Mouse (Mus musculus): ENCODE data around the gene Synrg. TPM values are rescaled to one million over a fixed set of nuclear protein-coding genes. Genes with fewer than 3 reads are reported as not detected.

Gene Synrg
- polyA plus RNA-seq, 1 experiment from 2014 or later = 30.9 TPM

GRCm38 (mm10) chr11:84016810-84017508 lies 52.7 kb downstream of the Synrg start:
- H3K9me3 ChIP-seq = no peaks in the 10 kb centered on the region
- no peak overlapping the region for H3K4me2 ChIP-seq
- ATAC-seq (ENCODE audit: low FRiP score) = no peak
- H3K4me1 ChIP-seq (replicated peaks) = peaks cover 26% of the 10 kb centered on the region
- peaks cover 39% of the 10 kb centered on the region for H3K36me3 ChIP-seq
- no peak overlapping the region for H3K27ac ChIP-seq
- 92% methylated on average over 7 of the region's 7 CpGs for WGBS
- no peaks in the 10 kb centered on the region for H3K27me3 ChIP-seq
- H3K4me3 ChIP-seq = no peak overlapping the region
- no peak overlapping the region for H3K9ac ChIP-seq

- peaks cover 90% of the 10 kb centered on the region for H3K36me3 ChIP-seq
- H3K4me2 ChIP-seq = no peak overlapping the region
- H3K4me1 ChIP-seq (replicated peaks) = no peaks in the 10 kb centered on the region
- no peak overlapping the region for H3K4me3 ChIP-seq
- ATAC-seq (ENCODE audit: low FRiP score) = no peak
- 90% methylated on average over 5 of the region's 5 CpGs for WGBS
- H3K9ac ChIP-seq = no peak overlapping the region
- H3K27ac ChIP-seq = no peak overlapping the region
- H3K27me3 ChIP-seq = no peaks in the 10 kb centered on the region
- H3K9me3 ChIP-seq = no peaks in the 10 kb centered on the region
Observed at GRCm38 (mm10) chr11:84027231-84027630, 63.0 kb downstream of the Synrg start.

GRCm38 (mm10) chr11:84028271-84029028 lies 64.2 kb downstream of the Synrg start:
- Histone ChIP-seq H3K4me2 (no peak overlapping the region), H3K9me3 (no peaks in the 10 kb centered on the region), H3K4me1 (replicated peaks) (no peaks in the 10 kb centered on the region), H3K9ac (no peak overlapping the region), H3K4me3 (no peak overlapping the region), H3K27me3 (no peaks in the 10 kb centered on the region), H3K27ac (no peak overlapping the region), H3K36me3 (peaks cover 91% of the 10 kb centered on the region)
- no peak for ATAC-seq (ENCODE audit: low FRiP score)
- WGBS = 91% methylated on average over 9 of the region's 9 CpGs

DNA sequence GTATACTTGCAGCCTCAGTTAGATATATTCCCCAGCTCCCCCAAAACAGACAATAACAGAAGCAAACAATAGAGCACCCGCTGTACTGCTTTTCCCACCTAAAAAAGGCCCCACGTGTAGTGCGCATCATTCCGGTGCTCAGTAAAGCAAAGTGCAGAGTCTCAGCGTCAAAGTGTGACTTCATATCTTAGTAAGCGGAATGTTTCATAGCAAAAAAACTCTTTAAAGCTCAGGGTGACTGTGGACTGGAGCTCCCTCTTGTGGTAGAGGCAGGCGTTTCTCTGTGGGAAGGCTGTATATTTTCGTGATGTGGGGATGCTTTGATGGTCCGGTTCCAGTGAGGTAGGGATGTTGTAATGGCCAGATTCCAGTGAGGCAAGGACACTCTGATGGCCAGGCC lies 67.7 kb downstream of the Synrg start:
- 59% methylated on average over 9 of the region's 9 CpGs for WGBS
- H3K4me3 ChIP-seq = no peak overlapping the region
- no peak overlapping the region for H3K27ac ChIP-seq
- H3K9ac ChIP-seq = no peak overlapping the region
- H3K4me1 ChIP-seq (replicated peaks) = no peaks in the 10 kb centered on the region
- H3K4me2 ChIP-seq = no peak overlapping the region
- H3K36me3 ChIP-seq = peaks cover 83% of the 10 kb centered on the region
- no peak for ATAC-seq (ENCODE audit: low FRiP score)
- H3K9me3 ChIP-seq = no peaks in the 10 kb centered on the region
- no peaks in the 10 kb centered on the region for H3K27me3 ChIP-seq

GRCm38 (mm10) chr11:84032559-84032958 lies 68.3 kb downstream of the Synrg start:
- ATAC-seq (ENCODE audit: low FRiP score) = no peak
- Histone ChIP-seq H3K4me3 (no peak overlapping the region), H3K4me2 (no peak overlapping the region), H3K27ac (no peak overlapping the region), H3K4me1 (replicated peaks) (no peaks in the 10 kb centered on the region), H3K9ac (no peak overlapping the region), H3K9me3 (no peaks in the 10 kb centered on the region), H3K36me3 (peaks cover 78% of the 10 kb centered on the region), H3K27me3 (no peaks in the 10 kb centered on the region)
- 87% methylated on average over 5 of the region's 5 CpGs for WGBS

- H3K4me3 ChIP-seq = no peak overlapping the region
- H3K36me3 ChIP-seq = peaks cover 74% of the 10 kb centered on the region
- H3K9ac ChIP-seq = no peak overlapping the region
- WGBS = 90% methylated on average over 5 of the region's 5 CpGs
- H3K4me1 ChIP-seq (replicated peaks) = 0 out of 2 replicates have a peak, but pooled peaks cover 6% of the 10 kb centered on the region
- no peak overlapping the region for H3K27ac ChIP-seq
- ATAC-seq (ENCODE audit: low FRiP score) = no peak
- no peaks in the 10 kb centered on the region for H3K27me3 ChIP-seq
- H3K4me2 ChIP-seq = no peak overlapping the region
- no peaks in the 10 kb centered on the region for H3K9me3 ChIP-seq
Observed at GRCm38 (mm10) chr11:84033671-84034070, 69.4 kb downstream of the Synrg start.

DNA sequence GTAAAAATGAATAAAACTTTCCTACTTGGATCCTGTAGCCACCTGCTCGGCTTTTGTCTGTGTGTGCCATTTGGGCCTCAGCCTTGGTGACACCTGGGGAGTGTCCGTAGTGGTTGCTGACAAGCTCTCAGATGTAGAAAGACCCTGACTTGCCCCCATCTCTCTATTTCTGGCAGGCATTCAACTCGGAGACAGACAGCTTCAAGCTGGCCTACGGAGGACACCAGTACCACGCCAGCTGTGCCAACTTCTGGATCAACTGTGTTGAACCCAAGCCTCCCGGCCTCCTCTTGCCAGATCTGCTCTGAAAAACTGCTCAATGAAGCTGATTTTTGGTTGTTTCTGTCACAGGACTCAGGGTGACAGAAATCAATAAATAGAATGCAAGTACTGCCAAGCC lies 76.4 kb downstream of the Synrg start:
- Histone ChIP-seq H3K27me3 (no peaks in the 10 kb centered on the region), H3K9me3 (no peaks in the 10 kb centered on the region), H3K9ac (no peak overlapping the region), H3K36me3 (peaks cover 47% of the 10 kb centered on the region), H3K27ac (no peak overlapping the region), H3K4me3 (no peak overlapping the region), H3K4me2 (no peak overlapping the region), H3K4me1 (replicated peaks) (peaks cover 37% of the 10 kb centered on the region)
- WGBS = 77% methylated on average over 6 of the region's 6 CpGs
- no peak for ATAC-seq (ENCODE audit: low FRiP score)

DNA sequence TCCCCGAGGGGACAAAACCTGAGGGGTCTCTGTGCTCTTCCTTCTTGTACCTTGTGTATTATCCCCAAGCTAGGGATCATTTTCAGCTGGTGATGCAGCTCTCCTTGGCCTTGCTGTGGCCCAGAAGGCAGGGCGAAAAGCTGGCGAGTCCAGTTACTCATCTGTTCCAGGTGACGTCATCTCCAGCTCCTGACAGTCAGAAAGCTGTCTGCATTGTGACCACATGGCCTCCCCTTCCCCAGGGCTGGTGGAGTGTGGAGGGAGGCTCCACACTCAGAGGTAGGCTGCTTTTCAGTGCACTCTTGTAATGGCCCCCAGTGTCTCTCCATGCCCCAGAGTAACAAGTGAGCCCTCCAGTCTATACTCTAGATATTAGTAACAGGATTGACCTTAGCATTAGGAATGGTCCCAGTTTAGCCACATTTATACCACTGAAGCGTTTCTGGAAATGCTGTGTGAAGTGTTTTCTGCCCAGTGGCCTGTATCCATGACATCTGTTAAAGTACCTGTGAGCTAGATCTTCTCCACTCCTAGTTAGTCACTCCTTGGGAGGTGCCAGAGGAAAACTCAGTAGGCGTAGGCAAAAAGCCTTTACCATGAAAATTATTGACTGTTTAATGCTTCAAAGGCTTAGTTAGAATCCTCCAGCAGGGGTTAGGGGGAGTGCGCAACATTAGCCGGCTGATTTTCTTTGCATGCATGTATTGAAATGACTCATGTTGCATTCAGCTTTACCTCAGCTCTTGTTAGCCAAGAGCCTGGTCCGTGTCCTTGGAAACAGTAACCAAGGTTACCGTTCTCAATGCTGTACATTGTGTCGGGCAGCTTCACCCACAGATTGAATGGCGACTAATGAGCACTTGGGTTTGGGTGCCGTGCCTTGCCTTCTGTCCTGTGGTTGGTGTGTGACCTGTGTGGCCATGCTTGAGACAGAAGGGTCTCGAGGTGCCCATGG lies 78.9 kb downstream of the Synrg start:
- Histone ChIP-seq H3K9ac (peak overlapping the region; percentile 39), H3K27me3 (no peaks in the 10 kb centered on the region), H3K4me1 (replicated peaks) (peaks cover 50% of the 10 kb centered on the region), H3K9me3 (no peaks in the 10 kb centered on the region), H3K27ac (peak overlapping the region; percentile 89), H3K4me3 (no peak overlapping the region), H3K4me2 (peak overlapping the region; percentile 21; the same call in 1 of the 2 replicates), H3K36me3 (peaks cover 32% of the 10 kb centered on the region)
- peak; percentile 90 for ATAC-seq (ENCODE audit: low FRiP score)
- 17% methylated on average over 14 of the region's 14 CpGs for WGBS

DNA sequence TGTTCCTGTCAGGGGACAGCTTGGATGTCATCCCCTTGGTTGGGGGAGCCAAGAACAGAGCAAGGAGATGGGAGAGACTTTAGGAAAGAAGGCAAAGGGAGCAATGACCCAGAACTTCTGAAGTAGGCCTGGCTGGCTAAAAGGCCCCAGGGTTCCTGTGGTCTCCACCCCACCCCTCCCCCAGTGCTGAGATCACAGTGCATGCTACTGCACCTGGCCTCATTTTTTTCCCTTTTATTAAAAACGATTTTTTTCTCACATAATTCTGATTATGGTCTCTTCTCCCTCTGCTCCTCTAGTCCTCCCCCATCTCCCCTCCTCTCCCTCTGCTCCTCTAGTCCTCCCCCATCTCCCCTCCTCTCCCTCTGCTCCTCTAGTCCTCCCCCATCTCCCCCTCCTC lies 80.8 kb downstream of the Synrg start:
- peaks cover 49% of the 10 kb centered on the region for H3K4me1 ChIP-seq (replicated peaks)
- peaks cover 14% of the 10 kb centered on the region for H3K36me3 ChIP-seq
- ATAC-seq (ENCODE audit: low FRiP score) = no peak
- H3K4me3 ChIP-seq = no peak overlapping the region
- no peaks in the 10 kb centered on the region for H3K9me3 ChIP-seq
- H3K9ac ChIP-seq = no peak overlapping the region
- H3K27me3 ChIP-seq = no peaks in the 10 kb centered on the region
- no peak overlapping the region for H3K4me2 ChIP-seq
- no peak overlapping the region for H3K27ac ChIP-seq
- WGBS = 17% methylated on average over 1 of the region's 1 CpGs

GRCm38 (mm10) chr11:84047270-84047669 lies 83.0 kb downstream of the Synrg start:
- ATAC-seq (ENCODE audit: low FRiP score) = no peak
- peaks cover 47% of the 10 kb centered on the region for H3K4me1 ChIP-seq (replicated peaks)

DNA sequence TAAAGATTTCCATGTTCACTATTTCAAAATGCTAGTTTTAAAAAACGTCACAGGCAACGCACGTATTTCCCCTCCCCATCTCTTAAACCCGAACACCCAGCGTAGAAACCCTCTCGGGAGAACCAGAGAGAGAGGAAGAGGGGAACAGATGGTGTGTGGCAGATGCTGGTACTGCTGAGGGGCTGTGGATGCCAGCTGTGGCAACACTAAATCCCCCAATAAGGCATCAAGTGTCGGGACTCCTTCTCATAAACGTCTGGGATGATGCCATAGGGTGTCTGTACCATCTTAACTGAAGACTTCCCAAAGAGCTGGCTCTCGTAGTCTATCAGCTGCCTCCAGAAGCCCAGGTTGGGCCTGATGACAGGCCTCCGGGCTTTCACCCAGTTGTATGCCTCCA lies 84.2 kb downstream of the Synrg start:
- Histone ChIP-seq H3K4me2 (no peak overlapping the region), H3K9me3 (no peaks in the 10 kb centered on the region), H3K36me3 (no peaks in the 10 kb centered on the region), H3K4me3 (no peak overlapping the region), H3K9ac (no peak overlapping the region), H3K27me3 (no peaks in the 10 kb centered on the region), H3K4me1 (replicated peaks) (peaks cover 41% of the 10 kb centered on the region), H3K27ac (peak overlapping the region; percentile 12; the same call in 1 of the 2 replicates)
- WGBS = 57% methylated on average over 10 of the region's 10 CpGs
- ATAC-seq (ENCODE audit: low FRiP score) = no peak

More at GRCm38 (mm10) chr11:84047270-84047669, 83.0 kb downstream of the Synrg start:
- Histone ChIP-seq H3K9ac (no peak overlapping the region), H3K27ac (0 out of 2 replicates have a peak overlapping the region, but pooled peaks have one; percentile 2), H3K36me3 (no peaks in the 10 kb centered on the region), H3K4me2 (no peak overlapping the region), H3K9me3 (no peaks in the 10 kb centered on the region), H3K4me3 (no peak overlapping the region), H3K27me3 (no peaks in the 10 kb centered on the region)
- WGBS = 70% methylated on average over 4 of the region's 4 CpGs

- ATAC-seq (ENCODE audit: low FRiP score) = 0 out of 2 replicates have a peak, but pooled peaks have one; percentile 66
- no peak overlapping the region for H3K4me3 ChIP-seq
- H3K4me1 ChIP-seq (replicated peaks) = peaks cover 22% of the 10 kb centered on the region
- H3K9ac ChIP-seq = no peak overlapping the region
- no peaks in the 10 kb centered on the region for H3K9me3 ChIP-seq
- H3K36me3 ChIP-seq = no peaks in the 10 kb centered on the region
- WGBS = 89% methylated on average over 7 of the region's 7 CpGs
- peak overlapping the region; percentile 65 for H3K27ac ChIP-seq
- no peak overlapping the region for H3K4me2 ChIP-seq
- H3K27me3 ChIP-seq = no peaks in the 10 kb centered on the region
Observed at GRCm38 (mm10) chr11:84053055-84053454, 88.8 kb downstream of the Synrg start.

All from hindbrain, embryonic 13.5 days (tissue).